In genomic region chr15:10599413-10599812, GRCm38 (mm10) we compare ENCODE assay signal across 11 mouse cellular contexts. TPM values are rescaled to one million over a fixed set of nuclear protein-coding genes. Genes with fewer than 3 reads are reported as not detected.
DNase-seq lines count a peak whose midpoint lies in the region; ATAC-seq lines count a peak whose summit lies in the region.
"Had no signal": no experiment of that assay in that cellular context is flagged by ENCODE, and none has a peak within 500 bp of the region (broad histone marks: within the 10 kb centered on the region; RNA-seq: fewer than 3 reads in every experiment).

No protein-coding gene starts in this region.

- peak overlapping the region; percentile 33 for H3K27ac ChIP-seq in kidney, embryonic 15.5 days
- peak overlapping the region; percentile 92 for H3K27ac ChIP-seq in embryonic facial prominence, embryonic 12.5 days
- no peak overlapping the region for H3K27ac ChIP-seq in neural tube, embryonic 15.5 days (replicated peaks)
- H3K27ac ChIP-seq: hindbrain, embryonic 15.5 days had no signal

- 0 out of 2 replicates have a peak, but pooled peaks cover 9% of the 10 kb centered on the region for H3K4me1 ChIP-seq in kidney, embryonic 15.5 days
- peaks cover 36% of the 10 kb centered on the region for H3K4me1 ChIP-seq in embryonic facial prominence, embryonic 12.5 days
- H3K4me1 ChIP-seq in neural tube, embryonic 15.5 days: 0 out of 2 replicates have a peak, but pooled peaks cover 4% of the 10 kb centered on the region

- 85% methylated on average over 7 of the region's 7 CpGs for WGBS in kidney, embryonic 15.5 days
- 65% methylated on average over 7 of the region's 7 CpGs for WGBS in embryonic facial prominence, embryonic 12.5 days
- WGBS in neural tube, embryonic 15.5 days: 63% methylated on average over 7 of the region's 7 CpGs

- no peaks in the 10 kb centered on the region; the same call in 1 of the 2 replicates for H3K9me3 ChIP-seq in kidney, embryonic 15.5 days (replicated peaks)
- peaks cover 7% of the 10 kb centered on the region; the same call in 1 of the 2 replicates for H3K9me3 ChIP-seq in embryonic facial prominence, embryonic 12.5 days
- H3K9me3 ChIP-seq in neural tube, embryonic 15.5 days (replicated peaks): no peaks in the 10 kb centered on the region
- H3K9me3 ChIP-seq: hindbrain, embryonic 15.5 days had no signal

- no peak overlapping the region for H3K4me3 ChIP-seq in kidney, embryonic 15.5 days (replicated peaks)
- no peak overlapping the region for H3K4me3 ChIP-seq in embryonic facial prominence, embryonic 12.5 days
- H3K4me3 ChIP-seq in neural tube, embryonic 15.5 days (replicated peaks): no peak overlapping the region
- H3K4me3 ChIP-seq: hindbrain, embryonic 15.5 days; megakaryocyte, embryonic 14.5 days had no signal

- no peak for DNase-seq in kidney, postnatal 4 days
- peak; percentile 95 for DNase-seq in MEL-GATA-1-ER (ENCODE audit: extremely low read depth, low read depth)
- peak; percentile 18 for DNase-seq in lung, postnatal 36 days

- no peak overlapping the region for H3K4me2 ChIP-seq in kidney, embryonic 15.5 days
- H3K4me2 ChIP-seq in embryonic facial prominence, embryonic 12.5 days (replicated peaks): no peak overlapping the region
- no peak overlapping the region for H3K4me2 ChIP-seq in neural tube, embryonic 15.5 days
- H3K4me2 ChIP-seq: hindbrain, embryonic 15.5 days had no signal

- H3K9ac ChIP-seq in kidney, embryonic 15.5 days: no peak overlapping the region
- H3K9ac ChIP-seq in embryonic facial prominence, embryonic 12.5 days: no peak overlapping the region
- no peak overlapping the region for H3K9ac ChIP-seq in neural tube, embryonic 15.5 days (replicated peaks)
- H3K9ac ChIP-seq: hindbrain, embryonic 15.5 days had no signal

- H3K36me3 ChIP-seq in kidney, embryonic 15.5 days: peaks cover 17% of the 10 kb centered on the region
- peaks cover 7% of the 10 kb centered on the region for H3K36me3 ChIP-seq in embryonic facial prominence, embryonic 12.5 days
- no peaks in the 10 kb centered on the region for H3K36me3 ChIP-seq in neural tube, embryonic 15.5 days
- H3K36me3 ChIP-seq: hindbrain, embryonic 15.5 days had no signal

- ATAC-seq in kidney, embryonic 15.5 days (replicated peaks; ENCODE audit: low FRiP score): 0 out of 2 replicates have a peak, but pooled peaks have one; percentile 30
- no peak for ATAC-seq in embryonic facial prominence, embryonic 12.5 days (ENCODE audit: insufficient number of reproducible peaks, insufficient read depth, low FRiP score, low TSS enrichment)
- no peak for ATAC-seq in cerebellum, adult (ENCODE audit: insufficient number of reproducible peaks, low FRiP score, low TSS enrichment)
- no peak for ATAC-seq in neural tube, embryonic 15.5 days (ENCODE audit: low FRiP score)

- H3K27me3 ChIP-seq in kidney, embryonic 15.5 days: no peaks in the 10 kb centered on the region
- no peaks in the 10 kb centered on the region for H3K27me3 ChIP-seq in embryonic facial prominence, embryonic 12.5 days
- no peaks in the 10 kb centered on the region for H3K27me3 ChIP-seq in neural tube, embryonic 15.5 days (replicated peaks)
- H3K27me3 ChIP-seq: hindbrain, embryonic 15.5 days; megakaryocyte, embryonic 14.5 days had no signal

RNA-seq across cellular contexts. Expression of gene Ttc23l, which starts 40.9 kb away (rescaled TPM):
- not detected in 2 replicates for polyA plus RNA-seq in kidney, embryonic 15.5 days (2015; fragmentation: Nextera tagmentation; extraction: Ambion mirVana)
- not detected in 2 replicates for polyA plus RNA-seq in embryonic facial prominence, embryonic 12.5 days (2016; fragmentation: Nextera tagmentation; extraction: Ambion mirVana)
- polyA plus RNA-seq in neural tube, embryonic 15.5 days (2015; fragmentation: Nextera tagmentation; extraction: Ambion mirVana): not detected in 2 replicates
- polyA plus RNA-seq: cortical plate, adult 2 months; hindbrain, embryonic 15.5 days; stomach, embryonic 16.5 days had no signal

Comparison
In these comparisons a context has a peak if more than half of its experiments do, and no peak if none do; other contexts are left out.
1. DNase-seq: peak in MEL-GATA-1-ER (single experiment) and lung, postnatal 36 days (single experiment); none in kidney, postnatal 4 days (0 of 2).